Mouse (Mus musculus) urinary bladder, postnatal 10 days (tissue): ENCODE results near the gene Pinlyp.

Source experiments
- DNase-seq: peaks from one replicate; pipeline ENCODE4 v3.0.0; 2022; ENCODE audit warnings: low spot score

Gene Pinlyp

GRCm38 (mm10) chr7:24546068-24546614 lies at the start of gene Pinlyp, which contains the start of gene Xrcc1:
Gene Pinlyp (minus strand): TSS chr7:24546118.
Gene Xrcc1 (plus strand): TSS chr7:24546289.
- no peak for DNase-seq

DNA sequence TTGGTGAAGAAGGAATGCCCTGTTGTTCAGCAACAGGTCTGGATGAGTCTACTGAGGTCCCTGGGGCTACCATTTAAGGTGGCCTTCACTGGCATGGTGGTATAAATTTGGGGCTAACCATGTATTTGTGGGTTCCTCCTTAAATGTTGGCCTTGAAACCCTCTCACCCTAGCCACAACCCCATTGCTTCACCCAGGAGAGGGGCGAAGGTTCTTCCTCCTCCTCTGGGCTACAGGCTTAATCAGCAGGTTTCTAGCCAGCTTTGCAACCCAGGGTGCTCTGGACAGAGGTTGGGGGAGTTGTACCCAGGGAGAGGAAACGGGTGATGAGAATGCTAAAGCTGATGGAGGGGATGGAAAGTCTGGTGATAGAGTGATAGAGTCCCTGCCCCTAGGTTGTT lies 49.5 kb upstream of the Pinlyp start:
- no peak for DNase-seq

DNA sequence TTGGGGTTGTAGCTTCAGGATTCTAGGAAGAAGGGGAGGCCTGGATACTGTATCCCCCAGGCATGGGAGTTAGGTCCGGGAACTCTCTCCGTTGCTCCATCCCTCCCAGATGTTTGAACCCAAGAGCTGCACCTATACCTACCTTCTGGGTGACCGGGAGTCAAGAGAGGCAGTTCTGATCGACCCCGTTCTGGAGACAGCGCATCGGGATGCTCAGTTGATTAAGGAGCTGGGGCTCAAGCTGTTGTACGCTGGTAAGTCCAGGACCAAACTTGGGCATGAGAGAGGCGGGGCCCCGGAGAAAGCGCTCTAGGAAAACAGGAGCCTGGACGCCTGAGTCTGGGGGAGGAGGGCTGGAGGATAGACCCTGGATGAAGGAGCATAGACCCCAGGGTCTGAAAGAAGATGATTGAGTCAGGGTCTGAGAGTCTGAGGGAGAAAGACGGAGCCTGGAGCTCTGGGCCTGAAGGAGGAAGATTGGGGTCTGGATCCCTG lies 48.4 kb upstream of the Pinlyp start:
- no peak for DNase-seq

DNA sequence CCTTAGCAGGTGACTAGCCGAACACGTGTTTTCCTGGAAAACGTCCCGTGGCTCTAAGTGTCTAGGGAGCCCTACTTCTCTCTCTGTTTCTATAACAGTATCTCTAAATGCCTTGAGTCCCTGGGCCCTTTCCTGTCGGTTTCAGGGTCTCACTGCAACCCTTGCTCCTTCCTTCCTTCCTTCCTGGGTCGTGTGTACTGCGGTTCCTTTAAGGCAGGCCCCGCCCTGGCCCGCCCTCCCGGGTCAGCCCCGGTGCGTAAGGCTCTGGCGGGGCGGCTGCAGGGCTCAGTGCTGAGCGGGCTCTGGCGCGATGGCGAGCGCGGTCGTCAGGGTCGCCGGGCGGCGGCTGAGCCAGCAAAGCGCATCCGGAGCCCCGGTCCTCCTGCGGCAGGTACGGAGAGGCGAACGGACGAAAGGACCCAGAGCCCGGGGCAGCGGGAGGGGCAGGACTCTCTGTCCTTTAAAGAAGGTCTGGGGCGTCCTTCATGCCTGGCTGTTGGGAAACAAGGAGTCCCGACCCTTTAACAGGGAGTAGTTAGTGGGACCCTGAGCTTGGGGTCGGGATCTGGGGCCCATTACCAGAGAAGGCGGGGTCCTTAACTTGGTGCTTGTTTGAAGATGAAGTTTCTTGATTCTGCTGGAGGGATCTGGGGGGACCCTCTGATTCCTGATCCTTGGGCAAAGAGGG lies 47.8 kb upstream of the Pinlyp start:
- DNase-seq: no peak

DNA sequence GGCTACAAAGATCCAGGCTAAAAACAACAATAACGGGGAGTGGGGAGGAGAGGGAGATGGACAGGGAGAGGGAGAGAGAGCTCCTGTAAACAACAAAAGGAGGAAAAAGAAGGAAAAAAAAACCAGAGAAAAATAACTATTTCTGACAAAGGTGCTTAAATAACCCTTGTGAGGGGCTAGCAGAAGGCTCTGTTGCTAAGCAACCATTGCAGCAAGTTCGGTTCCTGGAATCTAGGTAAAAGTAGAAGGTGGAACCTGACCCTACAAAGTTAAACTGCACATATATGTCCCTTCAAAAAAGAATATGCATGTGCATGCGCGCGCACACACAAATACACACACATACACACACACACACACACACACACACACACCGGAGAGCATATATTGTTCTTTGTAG lies 46.9 kb upstream of the Pinlyp start:
- DNase-seq: no peak

DNA sequence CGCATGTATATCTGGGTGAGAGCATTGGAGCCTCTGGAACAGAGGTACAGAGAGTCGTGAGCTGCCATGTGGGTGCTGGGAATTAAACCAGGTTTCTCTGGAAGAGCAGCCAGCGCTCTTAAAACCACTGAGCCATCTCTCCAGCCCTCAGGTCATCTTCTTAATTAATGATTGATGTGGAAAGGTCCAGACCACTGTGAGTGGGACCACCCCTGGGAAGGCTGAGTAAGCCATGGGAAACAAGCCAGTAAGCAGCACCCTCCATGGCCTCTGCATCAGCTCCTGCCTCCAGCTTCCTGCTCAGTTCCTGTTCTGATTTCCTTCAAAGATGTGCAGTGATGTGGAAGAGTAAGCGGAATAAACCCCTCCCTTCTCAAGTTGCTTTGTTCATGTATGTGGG lies 46.2 kb upstream of the Pinlyp start:
- DNase-seq: no peak

- DNase-seq: no peak
Observed at GRCm38 (mm10) chr7:24591735-24592134, 45.8 kb upstream of the Pinlyp start.

- DNase-seq: no peak
Observed at GRCm38 (mm10) chr7:24588336-24588735, 42.4 kb upstream of the Pinlyp start.

GRCm38 (mm10) chr7:24587330-24588105 lies 41.6 kb upstream of the Pinlyp start, which contains the start of the genes Ethe1 and Zfp575:
Gene Ethe1 (plus strand): TSS chr7:24587543.
Gene Zfp575 (minus strand): TSS chr7:24587641.
- no peak for DNase-seq

DNA sequence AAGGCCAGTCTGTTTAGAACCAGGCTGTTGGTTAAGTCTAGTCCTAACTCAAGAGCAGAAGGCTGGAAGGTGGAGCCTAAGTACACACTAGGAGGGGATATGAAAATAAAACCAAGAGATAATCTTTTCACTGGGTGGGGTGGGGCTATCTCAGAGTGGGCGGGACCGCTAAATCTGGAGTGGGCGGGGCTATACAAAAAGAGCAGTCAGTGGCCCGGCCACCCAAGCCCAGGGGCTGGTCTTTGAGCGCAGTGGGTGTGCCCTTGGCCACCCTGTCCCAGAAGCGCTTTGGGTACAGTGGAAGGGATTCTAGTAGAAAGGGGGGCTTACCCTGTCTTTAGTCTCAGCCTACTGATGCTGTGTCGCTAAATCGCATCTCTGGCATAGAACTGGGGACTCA lies 40.9 kb upstream of the Pinlyp start:
- no peak for DNase-seq

GRCm38 (mm10) chr7:24585995-24586394 lies 40.1 kb upstream of the Pinlyp start:
- DNase-seq: no peak

DNA sequence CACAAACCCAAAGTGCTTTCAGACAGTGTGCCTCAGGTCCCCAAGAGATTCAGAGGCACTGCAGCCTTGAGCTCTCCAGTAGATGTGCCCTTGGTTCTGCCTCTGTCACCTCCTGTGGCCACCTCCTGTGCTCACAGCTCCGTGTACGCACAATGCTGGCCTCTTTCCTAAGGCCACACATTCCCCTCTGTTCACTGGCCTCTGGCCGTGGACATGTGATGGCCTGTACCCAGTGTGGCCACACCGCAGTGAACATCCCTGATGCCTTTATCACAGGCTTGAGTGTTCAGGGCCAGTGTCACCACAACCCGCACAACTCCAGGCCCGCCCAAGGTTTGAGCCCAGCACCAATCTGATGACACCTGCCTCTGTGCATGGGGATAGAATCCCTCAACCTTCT lies 39.0 kb upstream of the Pinlyp start:
- DNase-seq: no peak

DNA sequence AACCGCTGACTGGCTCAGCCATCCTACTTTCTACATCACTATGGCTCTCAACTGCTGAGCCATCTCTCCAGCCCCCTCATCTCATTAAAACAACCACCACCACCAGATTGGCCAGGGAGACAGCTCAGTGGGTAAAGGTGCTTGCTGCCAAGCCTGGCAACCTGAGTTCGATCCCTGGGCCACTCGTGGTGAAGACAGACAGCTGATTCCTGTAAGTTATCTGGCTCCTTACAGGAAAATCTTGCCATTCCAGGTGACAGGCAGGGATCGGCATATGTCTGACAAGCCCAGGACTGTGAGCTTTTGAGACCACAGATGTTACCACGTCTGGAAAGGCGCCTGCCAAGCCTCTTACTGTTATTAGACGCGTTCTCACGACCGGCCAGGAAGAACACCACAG lies 31.9 kb upstream of the Pinlyp start:
- no peak for DNase-seq

DNA sequence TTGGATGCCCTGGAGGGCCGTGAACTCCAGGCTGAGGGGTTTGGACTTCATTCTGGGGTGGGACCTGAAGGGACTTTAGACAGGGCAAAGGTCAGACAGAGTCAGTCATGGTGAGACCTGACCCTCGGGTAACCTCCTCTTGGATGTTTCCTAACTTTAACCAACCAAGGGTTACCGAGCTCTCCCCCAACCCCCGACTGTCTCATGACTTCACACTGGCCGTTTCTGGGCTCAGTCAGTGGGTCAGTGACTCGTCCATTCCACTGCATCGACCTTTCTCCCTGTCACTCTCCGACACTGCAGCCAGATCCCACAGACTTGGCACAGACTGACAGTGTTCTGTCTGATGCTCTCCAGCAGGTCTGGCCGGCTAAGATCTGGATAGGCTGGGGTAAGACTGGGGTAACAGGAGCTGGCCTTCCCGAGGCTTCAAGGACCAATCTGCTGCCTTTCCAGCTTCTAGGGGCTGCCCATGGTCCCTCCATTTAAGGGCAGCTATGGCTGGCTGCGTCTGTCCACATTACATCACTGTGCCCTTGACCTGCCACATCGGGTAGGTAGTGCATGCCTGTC lies 28.4 kb upstream of the Pinlyp start:
- no peak for DNase-seq

DNA sequence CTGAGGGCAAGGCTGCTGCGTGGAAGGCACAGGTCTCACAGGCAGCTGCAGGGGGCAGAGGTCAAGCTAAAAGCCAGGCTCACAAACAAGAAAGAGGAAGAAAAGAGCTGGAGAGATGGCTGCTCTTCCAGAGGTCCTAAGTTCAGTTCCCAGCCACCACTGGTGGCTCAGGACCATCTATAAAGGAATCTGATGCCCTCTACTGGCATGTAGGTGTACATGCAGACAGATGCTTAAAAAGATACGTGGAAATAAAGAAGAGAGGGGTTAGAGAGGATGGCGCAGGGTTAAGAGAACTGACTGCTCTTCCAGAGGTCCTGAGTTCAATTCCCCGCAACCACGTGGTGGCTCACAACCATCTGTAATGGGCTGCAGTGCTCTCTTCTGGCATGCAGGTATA lies 26.5 kb upstream of the Pinlyp start:
- no peak for DNase-seq

GRCm38 (mm10) chr7:24571071-24571470 lies 25.2 kb upstream of the Pinlyp start:
- DNase-seq: no peak

- no peak for DNase-seq
Observed at GRCm38 (mm10) chr7:24568512-24568911, 22.6 kb upstream of the Pinlyp start.

DNA sequence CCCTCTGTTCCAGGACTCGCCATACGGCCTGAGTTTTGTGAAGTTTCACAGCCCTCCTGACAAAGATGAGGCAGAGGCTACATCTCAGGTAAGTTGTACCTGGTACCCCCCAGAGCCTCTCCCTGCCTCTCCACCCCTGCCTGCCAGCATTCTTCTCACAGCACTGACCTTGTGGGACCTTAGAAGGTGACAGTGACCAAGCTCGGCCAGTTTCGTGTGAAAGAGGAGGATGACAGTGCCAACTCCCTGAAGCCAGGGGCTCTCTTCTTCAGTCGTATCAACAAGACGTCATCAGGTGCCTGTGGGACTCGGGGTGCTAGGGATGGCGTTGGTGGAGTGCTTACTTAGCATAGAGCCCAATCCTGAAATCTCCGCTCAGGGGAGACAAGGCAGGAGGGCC lies 20.3 kb upstream of the Pinlyp start:
- no peak for DNase-seq

DNA sequence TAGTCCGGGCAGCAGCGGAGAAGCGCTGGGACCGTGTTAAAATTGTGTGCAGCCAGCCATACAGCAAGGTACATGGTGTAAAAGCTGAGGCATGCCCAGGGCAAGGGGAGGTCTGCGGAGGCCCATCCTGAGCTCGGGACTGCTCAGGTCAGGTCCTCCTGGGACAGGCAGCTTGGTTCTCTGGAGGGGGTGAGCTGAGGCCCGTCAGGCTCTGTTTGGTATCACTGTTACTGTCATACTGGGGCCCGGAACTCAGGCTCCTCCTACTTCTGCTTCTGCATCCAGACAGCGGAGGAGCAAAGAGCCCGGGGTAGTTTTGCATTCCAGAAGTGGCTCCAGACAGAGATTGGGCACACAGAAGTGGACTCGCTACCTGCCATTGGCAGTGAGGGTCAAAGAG lies 19.7 kb upstream of the Pinlyp start:
- no peak for DNase-seq

GRCm38 (mm10) chr7:24564607-24565265 lies 18.8 kb upstream of the Pinlyp start:
- DNase-seq: no peak

GRCm38 (mm10) chr7:24563837-24564206 lies 17.9 kb upstream of the Pinlyp start:
- no peak for DNase-seq

GRCm38 (mm10) chr7:24563191-24563836 lies 17.4 kb upstream of the Pinlyp start:
- DNase-seq: no peak
